Mouse (Mus musculus): ENCODE measurements around the gene Aoc2. TPM values are rescaled to one million over a fixed set of nuclear protein-coding genes. Genes with fewer than 3 reads are reported as not detected.
"Not testable (repeated sequence)": the region's sequence is repeated elsewhere in the genome, so short reads cannot be mapped to it uniquely, and the experiment has no call there.

Aoc2 gene
- total RNA-seq, 2 experiments from 2014 or later = 2.0 to 3.7 TPM

GRCm38 (mm10) chr11:101315082-101315650 is 9.7 kb upstream of the Aoc2 start:
- no peak for ATAC-seq (replicated peaks; ENCODE audit: poor library complexity, severe bottlenecking)

- peak; percentile 84 for ATAC-seq (replicated peaks; ENCODE audit: poor library complexity, severe bottlenecking)
Measured at GRCm38 (mm10) chr11:101315665-101316500, 9.0 kb upstream of the Aoc2 start, which contains the start of gene Psme3. Gene Psme3, plus strand, starts transcription at chr11:101316213.

GRCm38 (mm10) chr11:101316501-101316917 is 8.4 kb upstream of the Aoc2 start:
- ATAC-seq (replicated peaks; ENCODE audit: poor library complexity, severe bottlenecking) = peak; percentile 61

GRCm38 (mm10) chr11:101323609-101324008 is 1.3 kb upstream of the Aoc2 start:
- ATAC-seq (replicated peaks; ENCODE audit: poor library complexity, severe bottlenecking) = peak; percentile 68

- ATAC-seq (replicated peaks; ENCODE audit: poor library complexity, severe bottlenecking) = not testable (repeated sequence)
Measured at GRCm38 (mm10) chr11:101325201-101325600, 338 bp downstream of the Aoc2 start.

GRCm38 (mm10) chr11:101326147-101326546 is 1.3 kb downstream of the Aoc2 start:
- no peak for ATAC-seq (replicated peaks; ENCODE audit: poor library complexity, severe bottlenecking)

GRCm38 (mm10) chr11:101327311-101327710 is 2.4 kb downstream of the Aoc2 start:
- no peak for ATAC-seq (replicated peaks; ENCODE audit: poor library complexity, severe bottlenecking)

- no peak for ATAC-seq (replicated peaks; ENCODE audit: poor library complexity, severe bottlenecking)
Measured at GRCm38 (mm10) chr11:101328941-101329635, 4.2 kb downstream of the Aoc2 start.

GRCm38 (mm10) chr11:101330371-101330924 is 5.6 kb downstream of the Aoc2 start, which contains the start of gene Aoc3:
Gene Aoc3, plus strand, starts transcription at chr11:101330605.
- ATAC-seq (replicated peaks; ENCODE audit: poor library complexity, severe bottlenecking) = no peak

- not testable (repeated sequence) for ATAC-seq (replicated peaks; ENCODE audit: poor library complexity, severe bottlenecking)
Measured at GRCm38 (mm10) chr11:101330961-101331360, 6.1 kb downstream of the Aoc2 start.

GRCm38 (mm10) chr11:101332537-101332936 is 7.7 kb downstream of the Aoc2 start:
- no peak for ATAC-seq (replicated peaks; ENCODE audit: poor library complexity, severe bottlenecking)

- ATAC-seq (replicated peaks; ENCODE audit: poor library complexity, severe bottlenecking) = no peak
Measured at GRCm38 (mm10) chr11:101334023-101334422, 9.2 kb downstream of the Aoc2 start.

- no peak for ATAC-seq (replicated peaks; ENCODE audit: poor library complexity, severe bottlenecking)
Measured at GRCm38 (mm10) chr11:101334516-101334915, 9.7 kb downstream of the Aoc2 start.

GRCm38 (mm10) chr11:101335685-101336084 is 10.8 kb downstream of the Aoc2 start:
- ATAC-seq (replicated peaks; ENCODE audit: poor library complexity, severe bottlenecking) = no peak

- ATAC-seq (replicated peaks; ENCODE audit: poor library complexity, severe bottlenecking) = peak; percentile 94
Measured at GRCm38 (mm10) chr11:101338123-101338760, 13.4 kb downstream of the Aoc2 start.

GRCm38 (mm10) chr11:101347083-101347775 is 22.4 kb downstream of the Aoc2 start:
- ATAC-seq (replicated peaks; ENCODE audit: poor library complexity, severe bottlenecking) = no peak

GRCm38 (mm10) chr11:101348774-101349173 is 23.9 kb downstream of the Aoc2 start:
- ATAC-seq (replicated peaks; ENCODE audit: poor library complexity, severe bottlenecking) = no peak

GRCm38 (mm10) chr11:101349216-101349615 is 24.4 kb downstream of the Aoc2 start:
- no peak for ATAC-seq (replicated peaks; ENCODE audit: poor library complexity, severe bottlenecking)

GRCm38 (mm10) chr11:101351100-101351720 is 26.3 kb downstream of the Aoc2 start:
- ATAC-seq (replicated peaks; ENCODE audit: poor library complexity, severe bottlenecking) = no peak
